ENCODE assay signal across 9 mouse cellular contexts in the genomic region with DNA sequence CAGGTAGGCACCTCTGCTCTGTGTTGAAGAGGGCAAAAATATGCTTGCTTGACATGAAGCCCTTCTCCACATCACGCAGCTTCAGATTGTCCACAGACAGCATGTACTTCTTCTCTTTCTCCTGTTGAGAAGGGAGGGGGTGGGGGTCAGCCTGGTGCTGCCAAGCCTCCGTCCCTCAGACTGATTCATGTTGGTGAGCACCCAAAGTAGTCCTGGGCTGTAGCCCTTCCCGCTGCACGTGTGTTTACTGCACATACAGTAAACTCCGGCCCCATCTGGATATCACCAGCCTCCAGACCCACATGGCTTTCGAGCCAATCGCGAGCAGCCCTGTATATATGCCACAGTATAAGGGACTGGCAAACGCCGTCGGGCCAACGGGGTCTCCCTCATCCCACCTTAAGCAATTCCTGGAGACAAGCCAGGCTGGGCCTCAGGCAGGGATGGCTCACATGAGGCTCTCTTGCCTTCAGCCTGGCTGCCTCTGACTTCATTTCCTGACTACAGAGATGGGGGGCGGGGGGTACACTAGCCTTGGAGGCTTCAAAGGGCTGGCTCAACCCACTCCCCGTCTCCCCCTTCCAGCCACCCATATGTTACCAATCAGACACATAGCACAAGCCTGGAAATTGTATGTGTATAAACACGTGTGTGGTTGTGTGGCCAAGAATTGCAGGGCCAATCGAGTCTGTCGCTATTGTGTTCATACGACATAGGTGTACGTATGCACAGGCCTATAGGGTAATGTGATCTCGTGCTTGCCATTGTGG. TPM values are rescaled to one million over a fixed set of nuclear protein-coding genes. Genes with fewer than 3 reads are reported as not detected.
DNase-seq lines count a peak whose midpoint lies in the region; ATAC-seq lines count a peak whose summit lies in the region.
"Had no signal": no experiment of that assay in that cellular context is flagged by ENCODE, and none has a peak within 500 bp of the region (broad histone marks: within the 10 kb centered on the region; RNA-seq: fewer than 3 reads in every experiment).

No protein-coding gene starts in this region.

- H3K27ac ChIP-seq in midbrain, embryonic 14.5 days (replicated peaks; ENCODE audit: low read depth, low read length), result 0 out of 2 replicates have a peak overlapping the region, but pooled peaks have one; percentile 20
- H3K27ac ChIP-seq in midbrain, embryonic 15.5 days, result no peak overlapping the region
- peak overlapping the region; percentile 20; the same call in 1 of the 2 replicates for H3K27ac ChIP-seq in hindbrain, embryonic 16.5 days (ENCODE audit: low read depth, low read length)
- peak overlapping the region; percentile 91 for H3K27ac ChIP-seq in stomach, embryonic 15.5 days

- H3K27me3 ChIP-seq in midbrain, embryonic 14.5 days (ENCODE audit: control insufficient read depth, insufficient read depth, low read length), result peaks cover under 1% of the 10 kb centered on the region; the same call in 1 of the 2 replicates
- H3K27me3 ChIP-seq in midbrain, embryonic 15.5 days (replicated peaks), result no peaks in the 10 kb centered on the region
- H3K27me3 ChIP-seq in hindbrain, embryonic 16.5 days (replicated peaks; ENCODE audit: control insufficient read depth, insufficient read depth, low read length), result no peaks in the 10 kb centered on the region; the same call in 1 of the 2 replicates
- no peaks in the 10 kb centered on the region for H3K27me3 ChIP-seq in stomach, embryonic 15.5 days (replicated peaks)

- no peak for ATAC-seq in midbrain, embryonic 14.5 days (ENCODE audit: low FRiP score, low TSS enrichment)
- no peak for ATAC-seq in midbrain, embryonic 15.5 days (replicated peaks)
- no peak for ATAC-seq in hindbrain, embryonic 16.5 days
- ATAC-seq in stomach, embryonic 15.5 days (ENCODE audit: insufficient read depth, low FRiP score, low read depth), result peak; percentile 9; the same call in 1 of the 2 replicates
- ATAC-seq in granulocyte monocyte progenitor cell, adult 5-6 weeks (replicated peaks; ENCODE audit: poor library complexity, severe bottlenecking), result no peak

- H3K4me1 ChIP-seq in midbrain, embryonic 14.5 days (ENCODE audit: control insufficient read depth, insufficient read depth, low read length), result peaks cover 13% of the 10 kb centered on the region
- peaks cover 25% of the 10 kb centered on the region for H3K4me1 ChIP-seq in midbrain, embryonic 15.5 days
- H3K4me1 ChIP-seq in hindbrain, embryonic 16.5 days (ENCODE audit: control insufficient read depth, insufficient read depth, low read depth, low read length), result peaks cover 2% of the 10 kb centered on the region
- H3K4me1 ChIP-seq in stomach, embryonic 15.5 days, result peaks cover 48% of the 10 kb centered on the region

- no peaks in the 10 kb centered on the region for H3K9me3 ChIP-seq in midbrain, embryonic 14.5 days (ENCODE audit: control insufficient read depth, low read length)
- no peaks in the 10 kb centered on the region for H3K9me3 ChIP-seq in midbrain, embryonic 15.5 days
- no peaks in the 10 kb centered on the region for H3K9me3 ChIP-seq in hindbrain, embryonic 16.5 days (ENCODE audit: control insufficient read depth, low read length)
- no peaks in the 10 kb centered on the region for H3K9me3 ChIP-seq in stomach, embryonic 15.5 days

- H3K4me2 ChIP-seq in midbrain, embryonic 14.5 days (ENCODE audit: low read length), result no peak overlapping the region
- H3K4me2 ChIP-seq in midbrain, embryonic 15.5 days, result no peak overlapping the region
- H3K4me2 ChIP-seq in hindbrain, embryonic 16.5 days (ENCODE audit: low read length), result no peak overlapping the region
- H3K4me2 ChIP-seq in stomach, embryonic 15.5 days, result no peak overlapping the region; the same call in none of the 2 replicates

- peaks cover 33% of the 10 kb centered on the region for H3K36me3 ChIP-seq in midbrain, embryonic 14.5 days (ENCODE audit: control insufficient read depth, insufficient read depth, low read length)
- peaks cover 15% of the 10 kb centered on the region for H3K36me3 ChIP-seq in midbrain, embryonic 15.5 days (replicated peaks)
- H3K36me3 ChIP-seq in hindbrain, embryonic 16.5 days (ENCODE audit: control insufficient read depth, insufficient read depth, low read length), result peaks cover 13% of the 10 kb centered on the region; the same call in 1 of the 2 replicates
- no peaks in the 10 kb centered on the region for H3K36me3 ChIP-seq in stomach, embryonic 15.5 days

- peak; percentile 34 for DNase-seq in gastrocnemius, postnatal 25 days
- DNase-seq in gastrocnemius, adult 8-10 months (ENCODE audit: low spot score in 2 of 2), result no peak
- DNase-seq in midbrain, embryonic 14.5 days, result no peak
- no peak for DNase-seq in ovary, adult 18-20 months (ENCODE audit: low spot score)

- 81% methylated on average over 20 of the region's 20 CpGs for WGBS in midbrain, embryonic 14.5 days
- 72% methylated on average over 20 of the region's 20 CpGs for WGBS in midbrain, embryonic 15.5 days
- WGBS in hindbrain, embryonic 16.5 days, result 67% methylated on average over 20 of the region's 20 CpGs
- 37% methylated on average over 20 of the region's 20 CpGs for WGBS in stomach, embryonic 15.5 days

- no peak overlapping the region for H3K4me3 ChIP-seq in midbrain, embryonic 14.5 days (replicated peaks; ENCODE audit: low read depth, low read length)
- no peak overlapping the region for H3K4me3 ChIP-seq in midbrain, embryonic 15.5 days
- no peak overlapping the region for H3K4me3 ChIP-seq in hindbrain, embryonic 16.5 days (ENCODE audit: low read length)
- H3K4me3 ChIP-seq in stomach, embryonic 15.5 days (replicated peaks), result no peak overlapping the region

- no peak overlapping the region for H3K9ac ChIP-seq in midbrain, embryonic 14.5 days (replicated peaks; ENCODE audit: low read length)
- H3K9ac ChIP-seq in midbrain, embryonic 15.5 days, result no peak overlapping the region
- H3K9ac ChIP-seq in hindbrain, embryonic 16.5 days (ENCODE audit: low read depth, low read length), result no peak overlapping the region
- no peak overlapping the region for H3K9ac ChIP-seq in stomach, embryonic 15.5 days

RNA-seq across cellular contexts. Expression of a gene that starts 29.2 kb away (rescaled TPM):
- total RNA-seq in gastrocnemius, postnatal 25 days (2021), result 100 to 1,000 TPM; 112 to 120 TPM
- total RNA-seq in gastrocnemius, adult 8-10 months (2022), result 100 to 1,000 TPM; 137 to 150 (median 140) TPM
- 169 and 339 TPM in 2 replicates for polyA plus RNA-seq in midbrain, embryonic 14.5 days (2014; fragmentation: Nextera tagmentation; extraction: Ambion mirVana)
- 404 TPM in 2 replicates for polyA plus RNA-seq in midbrain, embryonic 15.5 days (2015; fragmentation: Nextera tagmentation; extraction: Ambion mirVana)
- 378 and 447 TPM in 2 replicates for polyA plus RNA-seq in hindbrain, embryonic 16.5 days (2015; fragmentation: Nextera tagmentation; extraction: Ambion mirVana)
- 418 and 429 TPM in 2 replicates for polyA plus RNA-seq in stomach, embryonic 15.5 days (2015; fragmentation: Nextera tagmentation; extraction: Ambion mirVana)
- 283 and 409 TPM in 2 replicates for total RNA-seq in granulocyte monocyte progenitor cell, adult 5-6 weeks (2014; fragmentation: Nextera tagmentation)
- 384 and 442 TPM in 2 replicates for total RNA-seq in granulocyte monocyte progenitor cell, adult 5-6 weeks (2017)

RNA-seq across cellular contexts. Expression of a gene that starts 29.9 kb away (rescaled TPM):
- total RNA-seq in gastrocnemius, postnatal 25 days (2021), result 10 to 100 TPM; 53.5 to 57.4 TPM
- total RNA-seq in gastrocnemius, adult 8-10 months (2022), result 10 to 100 TPM; 50.1 to 62.3 (median 53.8) TPM
- polyA plus RNA-seq in midbrain, embryonic 14.5 days (2014; fragmentation: Nextera tagmentation; extraction: Ambion mirVana), result 22.5 and 26.1 TPM in 2 replicates
- polyA plus RNA-seq in midbrain, embryonic 15.5 days (2015; fragmentation: Nextera tagmentation; extraction: Ambion mirVana), result 34.1 and 35.6 TPM in 2 replicates
- 25.5 and 30.1 TPM in 2 replicates for polyA plus RNA-seq in hindbrain, embryonic 16.5 days (2015; fragmentation: Nextera tagmentation; extraction: Ambion mirVana)
- polyA plus RNA-seq in stomach, embryonic 15.5 days (2015; fragmentation: Nextera tagmentation; extraction: Ambion mirVana), result 24.9 and 25.2 TPM in 2 replicates
- 32.2 and 38.0 TPM in 2 replicates for total RNA-seq in granulocyte monocyte progenitor cell, adult 5-6 weeks (2014; fragmentation: Nextera tagmentation)
- total RNA-seq in granulocyte monocyte progenitor cell, adult 5-6 weeks (2017), result 49.7 and 50.9 TPM in 2 replicates

RNA-seq across cellular contexts. Expression of a gene that starts 35.1 kb away (rescaled TPM):
- 10 to 100 TPM; 25.1 to 27.7 TPM for total RNA-seq in gastrocnemius, postnatal 25 days (2021)
- 10 to 100 TPM; 18.3 to 28.1 (median 25.8) TPM for total RNA-seq in gastrocnemius, adult 8-10 months (2022)
- polyA plus RNA-seq in midbrain, embryonic 14.5 days (2014; fragmentation: Nextera tagmentation; extraction: Ambion mirVana), result 46.4 and 54.1 TPM in 2 replicates
- polyA plus RNA-seq in midbrain, embryonic 15.5 days (2015; fragmentation: Nextera tagmentation; extraction: Ambion mirVana), result 62.5 and 64.4 TPM in 2 replicates
- 41.1 and 57.5 TPM in 2 replicates for polyA plus RNA-seq in hindbrain, embryonic 16.5 days (2015; fragmentation: Nextera tagmentation; extraction: Ambion mirVana)
- polyA plus RNA-seq in stomach, embryonic 15.5 days (2015; fragmentation: Nextera tagmentation; extraction: Ambion mirVana), result 33.8 and 41.6 TPM in 2 replicates
- 80.5 and 92.0 TPM in 2 replicates for total RNA-seq in granulocyte monocyte progenitor cell, adult 5-6 weeks (2014; fragmentation: Nextera tagmentation)
- total RNA-seq in granulocyte monocyte progenitor cell, adult 5-6 weeks (2017), result 50.8 and 52.0 TPM in 2 replicates

RNA-seq across cellular contexts. Expression of a gene that starts 36.1 kb away (rescaled TPM):
- 1 to 10 TPM; 6.0 to 8.7 TPM for total RNA-seq in gastrocnemius, postnatal 25 days (2021)
- total RNA-seq in gastrocnemius, adult 8-10 months (2022), result 1 to 10 TPM; 2.6 to 5.9 (median 3.9) TPM
- polyA plus RNA-seq in midbrain, embryonic 14.5 days (2014; fragmentation: Nextera tagmentation; extraction: Ambion mirVana), result 90.6 and 103 TPM in 2 replicates
- 78.4 and 79.0 TPM in 2 replicates for polyA plus RNA-seq in midbrain, embryonic 15.5 days (2015; fragmentation: Nextera tagmentation; extraction: Ambion mirVana)
- 71.2 and 79.0 TPM in 2 replicates for polyA plus RNA-seq in hindbrain, embryonic 16.5 days (2015; fragmentation: Nextera tagmentation; extraction: Ambion mirVana)
- polyA plus RNA-seq in stomach, embryonic 15.5 days (2015; fragmentation: Nextera tagmentation; extraction: Ambion mirVana), result 12.1 and 12.8 TPM in 2 replicates
- total RNA-seq in granulocyte monocyte progenitor cell, adult 5-6 weeks (2014; fragmentation: Nextera tagmentation), result 0.85 TPM in 1 of 2 replicates, not detected in the other
- total RNA-seq in granulocyte monocyte progenitor cell, adult 5-6 weeks (2017), result not detected in 2 replicates
- total RNA-seq: neutrophil, adult 5-6 weeks had no signal

RNA-seq across cellular contexts. Expression of a gene that starts 57.1 kb away (rescaled TPM):
- total RNA-seq in gastrocnemius, postnatal 25 days (2021), result 10 to 100 TPM; 12.0 to 13.0 TPM
- total RNA-seq in gastrocnemius, adult 8-10 months (2022), result 10 to 100 TPM; 10.1 to 10.9 (median 10.7) TPM
- 89.6 and 96.1 TPM in 2 replicates for polyA plus RNA-seq in midbrain, embryonic 14.5 days (2014; fragmentation: Nextera tagmentation; extraction: Ambion mirVana)
- 112 and 117 TPM in 2 replicates for polyA plus RNA-seq in midbrain, embryonic 15.5 days (2015; fragmentation: Nextera tagmentation; extraction: Ambion mirVana)
- 99.1 and 101 TPM in 2 replicates for polyA plus RNA-seq in hindbrain, embryonic 16.5 days (2015; fragmentation: Nextera tagmentation; extraction: Ambion mirVana)
- polyA plus RNA-seq in stomach, embryonic 15.5 days (2015; fragmentation: Nextera tagmentation; extraction: Ambion mirVana), result 59.6 and 65.4 TPM in 2 replicates
- total RNA-seq in granulocyte monocyte progenitor cell, adult 5-6 weeks (2014; fragmentation: Nextera tagmentation), result 37.7 and 43.5 TPM in 2 replicates
- total RNA-seq in granulocyte monocyte progenitor cell, adult 5-6 weeks (2017), result 28.8 and 33.7 TPM in 2 replicates
